Mouse (Mus musculus): ENCODE data around the gene Dcaf6.

GRCm38 (mm10) chr1:165385810-165386524 is 74.3 kb downstream of the Dcaf6 start:
- no peak for TF ChIP-seq POLR2A (IDR thresholded peaks at IDR 0.05; ENCODE audit: insufficient read length, low read depth)
- TF ChIP-seq POLR2AphosphoS2 (IDR thresholded peaks at IDR 0.05; ENCODE audit: insufficient read length, low read depth) = no peak
